Mouse (Mus musculus) urinary bladder, adult 18-20 months (tissue): ENCODE data around the gene Fli1.

Source experiments
- DNase-seq, 2 experiments: peaks; one replicate each; pipeline ENCODE4 v3.0.0; 2022; ENCODE audit warnings: low spot score in 2 of 2, mixed read lengths in 2 of 2

Gene Fli1

GRCm38 (mm10) chr9:32469123-32469751 lies 73.4 kb downstream of the Fli1 start:
- no peak for DNase-seq

GRCm38 (mm10) chr9:32468313-32468712 lies 74.3 kb downstream of the Fli1 start:
- DNase-seq: no peak

GRCm38 (mm10) chr9:32467443-32467842 lies 75.2 kb downstream of the Fli1 start:
- DNase-seq: no peak

GRCm38 (mm10) chr9:32466861-32467260 lies 75.8 kb downstream of the Fli1 start:
- DNase-seq: peak in 1 of 2 experiments; percentile 13

- DNase-seq: no peak
Measured at GRCm38 (mm10) chr9:32456707-32457106, 86.0 kb downstream of the Fli1 start.

- no peak for DNase-seq
Measured at GRCm38 (mm10) chr9:32450161-32450560, 92.5 kb downstream of the Fli1 start.

GRCm38 (mm10) chr9:32448766-32449165 lies 93.9 kb downstream of the Fli1 start:
- DNase-seq: no peak

GRCm38 (mm10) chr9:32445789-32446188 lies 96.9 kb downstream of the Fli1 start:
- DNase-seq: no peak

GRCm38 (mm10) chr9:32444453-32445201 lies 98.0 kb downstream of the Fli1 start:
- no peak for DNase-seq

GRCm38 (mm10) chr9:32443817-32444216 lies 98.8 kb downstream of the Fli1 start:
- DNase-seq: no peak

GRCm38 (mm10) chr9:32443115-32443514 lies 99.5 kb downstream of the Fli1 start:
- DNase-seq: no peak

GRCm38 (mm10) chr9:32434241-32435213 lies 108.1 kb downstream of the Fli1 start:
- DNase-seq: no peak

GRCm38 (mm10) chr9:32431061-32431460 lies 111.6 kb downstream of the Fli1 start:
- no peak for DNase-seq

GRCm38 (mm10) chr9:32425321-32425720 lies 117.3 kb downstream of the Fli1 start:
- no peak for DNase-seq

GRCm38 (mm10) chr9:32420711-32421110 lies 122.0 kb downstream of the Fli1 start:
- DNase-seq: no peak

- DNase-seq: no peak
Measured at GRCm38 (mm10) chr9:32417466-32418116, 125.1 kb downstream of the Fli1 start.

GRCm38 (mm10) chr9:32415952-32416351 lies 126.7 kb downstream of the Fli1 start:
- no peak for DNase-seq

GRCm38 (mm10) chr9:32414956-32415355 lies 127.7 kb downstream of the Fli1 start:
- no peak for DNase-seq

GRCm38 (mm10) chr9:32412836-32413580 lies 129.7 kb downstream of the Fli1 start:
- no peak for DNase-seq

GRCm38 (mm10) chr9:32411507-32411906 lies 131.2 kb downstream of the Fli1 start:
- DNase-seq: no peak

- DNase-seq: no peak
Measured at GRCm38 (mm10) chr9:32410671-32411070, 132.0 kb downstream of the Fli1 start.
